Mouse (Mus musculus) granulocyte monocyte progenitor cell, adult 5-6 weeks (primary cell): ENCODE measurements around the gene Slco1a1. TPM values are rescaled to one million over a fixed set of nuclear protein-coding genes. Genes with fewer than 3 reads are reported as not detected.
A peak's percentile ranks its signal among the peaks of the same experiment; 100 is the strongest.
"Not testable (repeated sequence)": the region's sequence is repeated elsewhere in the genome, so short reads cannot be mapped to it uniquely, and the experiment has no call there.

Experiments used
- ATAC-seq: replicated peaks from 2 replicates; pipeline ENCODE4 v1.8.0; 2016; ENCODE audit warnings: mild to moderate bottlenecking, moderate TSS enrichment, inconsistent platforms; ENCODE audit not compliant: poor library complexity, severe bottlenecking
- total RNA-seq, 2 experiments: library from RNA; stranded (forward) in 1 of 2; stranded (reverse) in 1 of 2; fragments of 200-712, 200-1000 nt in 1 of 2; fragments of >200 nt in 1 of 2; fragmentation: Nextera tagmentation in 1 of 2; gene quantifications; 2 replicates each; pipeline ENCODE4 v1.2.3; 2014 to 2017

Slco1a1 gene
- total RNA-seq (2014; fragmentation: Nextera tagmentation) (not detected in 2 replicates), total RNA-seq (2017) (not detected in 2 replicates)

GRCm38 (mm10) chr6:141946862-141947261, at the start of gene Slco1a1:
Gene Slco1a1, minus strand, starts transcription at chr6:141946962.
- ATAC-seq, result no peak

- ATAC-seq, result no peak
These were observed 40.0 kb upstream of the Slco1a1 start for GRCm38 (mm10) chr6:141986772-141987171.

GRCm38 (mm10) chr6:141984644-141985043, 37.9 kb upstream of the Slco1a1 start:
- ATAC-seq, result no peak

- ATAC-seq, result no peak
These were observed 15.7 kb upstream of the Slco1a1 start for GRCm38 (mm10) chr6:141962420-141962819.

- ATAC-seq, result no peak
These were observed 15.1 kb upstream of the Slco1a1 start for GRCm38 (mm10) chr6:141961861-141962260.

GRCm38 (mm10) chr6:141960482-141960881, 13.7 kb upstream of the Slco1a1 start:
- no peak for ATAC-seq

- no peak for ATAC-seq
These were observed 6.3 kb downstream of the Slco1a1 start for GRCm38 (mm10) chr6:141940451-141940850.

- ATAC-seq, result no peak
These were observed 48.6 kb downstream of the Slco1a1 start for GRCm38 (mm10) chr6:141898197-141898596.

- ATAC-seq, result no peak
These were observed 57.0 kb downstream of the Slco1a1 start for GRCm38 (mm10) chr6:141889723-141890122.

- ATAC-seq, result peak; percentile 46; the same call in 1 of the 2 replicates
These were observed 58.5 kb downstream of the Slco1a1 start for GRCm38 (mm10) chr6:141888248-141888647.

GRCm38 (mm10) chr6:141882581-141882980, 64.2 kb downstream of the Slco1a1 start:
- ATAC-seq, result no peak

- not testable (repeated sequence) for ATAC-seq
These were observed 71.0 kb downstream of the Slco1a1 start for GRCm38 (mm10) chr6:141875742-141876141.

- no peak for ATAC-seq
These were observed 75.1 kb downstream of the Slco1a1 start for GRCm38 (mm10) chr6:141871711-141872110.

GRCm38 (mm10) chr6:141868735-141869134, 78.0 kb downstream of the Slco1a1 start:
- no peak for ATAC-seq

GRCm38 (mm10) chr6:141866026-141866425, 80.7 kb downstream of the Slco1a1 start:
- ATAC-seq, result no peak

GRCm38 (mm10) chr6:141857735-141858531, 88.8 kb downstream of the Slco1a1 start:
- ATAC-seq, result no peak

Other genes with a start within 250 kb of the Slco1a1 start
- not detected in 2 replicates for gene Gm5724, start 173.2 kb downstream of the Slco1a1 start, total RNA-seq (2014; fragmentation: Nextera tagmentation)
- not detected in 2 replicates for gene Gm5724, start 173.2 kb downstream of the Slco1a1 start, total RNA-seq (2017)
- not detected in 2 replicates for gene Slco1a4, start 90.8 kb downstream of the Slco1a1 start, total RNA-seq (2014; fragmentation: Nextera tagmentation)
- not detected in 2 replicates for gene Slco1a4, start 90.8 kb downstream of the Slco1a1 start, total RNA-seq (2017)
- gene Gm6614, start 64.5 kb upstream of the Slco1a1 start, total RNA-seq (2014; fragmentation: Nextera tagmentation), result not detected in 2 replicates
- not detected in 2 replicates for gene Gm6614, start 64.5 kb upstream of the Slco1a1 start, total RNA-seq (2017)